Mouse (Mus musculus): ENCODE results near the gene Tcf23. TPM values are rescaled to one million over a fixed set of nuclear protein-coding genes. Genes with fewer than 3 reads are reported as not detected.

The Tcf23 gene
- polyA plus RNA-seq, 1 experiment: not detected

DNA sequence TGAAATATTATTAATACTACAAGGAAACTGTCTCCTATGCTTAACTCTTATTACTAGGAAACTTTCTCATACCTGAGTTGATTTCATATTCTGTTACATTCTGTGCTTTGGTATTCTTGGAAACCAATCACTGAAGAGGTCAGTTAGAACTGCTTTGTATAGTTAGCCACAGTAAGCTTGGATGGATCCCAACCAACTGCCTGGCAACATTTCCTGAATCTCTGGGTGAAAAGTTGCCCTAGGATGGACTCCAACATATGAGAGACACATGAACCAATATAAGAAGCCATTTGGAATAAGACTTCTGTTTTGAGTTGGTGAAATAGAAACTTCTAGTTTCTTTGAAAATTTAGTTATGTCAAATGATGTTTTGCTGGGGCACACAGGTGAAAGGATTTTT, 56.2 kb downstream of the Tcf23 start:
- Histone ChIP-seq H3K4me3 (ENCODE audit: low read depth, low read length) (no peak overlapping the region), H3K27ac (ENCODE audit: insufficient read depth, low read length) (no peak overlapping the region), H3K4me1 (ENCODE audit: control insufficient read depth, insufficient read depth, low read length) (peaks cover 2% of the 10 kb centered on the region), H3K36me3 (ENCODE audit: control insufficient read depth, insufficient read depth, low read length, poor library complexity, severe bottlenecking) (no peaks in the 10 kb centered on the region), H3K27me3 (ENCODE audit: control insufficient read depth, insufficient read depth, low read length, poor library complexity, severe bottlenecking) (no peaks in the 10 kb centered on the region), H3K9ac (ENCODE audit: low read depth, poor library complexity, severe bottlenecking) (no peak overlapping the region), H3K9me3 (replicated peaks; ENCODE audit: control insufficient read depth, insufficient read depth, low read length, poor library complexity, severe bottlenecking) (no peaks in the 10 kb centered on the region)
- TF ChIP-seq EP300 (IDR thresholded peaks at IDR 0.05; ENCODE audit: insufficient read depth, low read depth, low read length): no peak
- no peak for TF ChIP-seq POLR2A (IDR thresholded peaks at IDR 0.05; ENCODE audit: insufficient read depth, low read length)
- no peak for TF ChIP-seq CTCF (IDR thresholded peaks at IDR 0.05; ENCODE audit: low read depth, low read length)

Other genes starting within 250 kb of the Tcf23 start
- 12.8 and 15.6 TPM in 2 replicates for gene Mapre3, start 154.0 kb upstream of the Tcf23 start, polyA plus RNA-seq (2011; ENCODE audit: insufficient read depth, insufficient read length, low read depth, missing spikeins)
- 50.4 and 56.3 TPM in 2 replicates for gene Tmem214, start 100.7 kb upstream of the Tcf23 start, polyA plus RNA-seq (2011; ENCODE audit: insufficient read depth, insufficient read length, low read depth, missing spikeins)
- gene Agbl5, start 80.0 kb upstream of the Tcf23 start, polyA plus RNA-seq (2011; ENCODE audit: insufficient read depth, insufficient read length, low read depth, missing spikeins): 22.0 and 22.3 TPM in 2 replicates
- gene Ost4, start 60.9 kb upstream of the Tcf23 start, polyA plus RNA-seq (2011; ENCODE audit: insufficient read depth, insufficient read length, low read depth, missing spikeins): 193 and 216 TPM in 2 replicates
- gene Emilin1, start 55.3 kb upstream of the Tcf23 start, polyA plus RNA-seq (2011; ENCODE audit: insufficient read depth, insufficient read length, low read depth, missing spikeins): 2.5 and 3.2 TPM in 2 replicates
- gene Khk, start 47.2 kb upstream of the Tcf23 start, polyA plus RNA-seq (2011; ENCODE audit: insufficient read depth, insufficient read length, low read depth, missing spikeins): 12.9 and 14.0 TPM in 2 replicates
- 26.1 and 26.3 TPM in 2 replicates for gene Cgref1, start 23.1 kb upstream of the Tcf23 start, polyA plus RNA-seq (2011; ENCODE audit: insufficient read depth, insufficient read length, low read depth, missing spikeins)
- gene Preb, start 8.3 kb upstream of the Tcf23 start, polyA plus RNA-seq (2011; ENCODE audit: insufficient read depth, insufficient read length, low read depth, missing spikeins): 71.0 and 84.4 TPM in 2 replicates
- gene Atraid, start 79.7 kb downstream of the Tcf23 start, polyA plus RNA-seq (2011; ENCODE audit: insufficient read depth, insufficient read length, low read depth, missing spikeins): 28.6 and 31.8 TPM in 2 replicates
- gene Slc5a6, start 80.3 kb downstream of the Tcf23 start, polyA plus RNA-seq (2011; ENCODE audit: insufficient read depth, insufficient read length, low read depth, missing spikeins): 9.8 and 12.8 TPM in 2 replicates
- gene Cad, start 86.1 kb downstream of the Tcf23 start, polyA plus RNA-seq (2011; ENCODE audit: insufficient read depth, insufficient read length, low read depth, missing spikeins): 147 and 148 TPM in 2 replicates
- gene Dnajc5g, start 137.6 kb downstream of the Tcf23 start, polyA plus RNA-seq (2011; ENCODE audit: insufficient read depth, insufficient read length, low read depth, missing spikeins): not detected in 2 replicates
- gene Slc30a3, start 139.6 kb downstream of the Tcf23 start, polyA plus RNA-seq (2011; ENCODE audit: insufficient read depth, insufficient read length, low read depth, missing spikeins): 8.5 and 9.2 TPM in 2 replicates
- 5.1 TPM in 2 replicates for gene Trim54, start 148.1 kb downstream of the Tcf23 start, polyA plus RNA-seq (2011; ENCODE audit: insufficient read depth, insufficient read length, low read depth, missing spikeins)
- not detected in 2 replicates for gene Ucn, start 170.2 kb downstream of the Tcf23 start, polyA plus RNA-seq (2011; ENCODE audit: insufficient read depth, insufficient read length, low read depth, missing spikeins)
- 58.1 and 60.0 TPM in 2 replicates for gene Mpv17, start 185.6 kb downstream of the Tcf23 start, polyA plus RNA-seq (2011; ENCODE audit: insufficient read depth, insufficient read length, low read depth, missing spikeins)
- gene Gm29609, start 211.2 kb downstream of the Tcf23 start, polyA plus RNA-seq (2011; ENCODE audit: insufficient read depth, insufficient read length, low read depth, missing spikeins): 2.3 and 2.6 TPM in 2 replicates
- gene Gtf3c2, start 211.5 kb downstream of the Tcf23 start, polyA plus RNA-seq (2011; ENCODE audit: insufficient read depth, insufficient read length, low read depth, missing spikeins): 104 and 106 TPM in 2 replicates
- 40.0 and 45.9 TPM in 2 replicates for gene Snx17, start 224.6 kb downstream of the Tcf23 start, polyA plus RNA-seq (2011; ENCODE audit: insufficient read depth, insufficient read length, low read depth, missing spikeins)
- gene Eif2b4, start 224.8 kb downstream of the Tcf23 start, polyA plus RNA-seq (2011; ENCODE audit: insufficient read depth, insufficient read length, low read depth, missing spikeins): 40.7 and 45.2 TPM in 2 replicates
- gene Zfp513, start 233.6 kb downstream of the Tcf23 start, polyA plus RNA-seq (2011; ENCODE audit: insufficient read depth, insufficient read length, low read depth, missing spikeins): 25.5 and 25.8 TPM in 2 replicates

All from ES-Bruce4 (cell line).